Mouse (Mus musculus) heart, adult 2 months (tissue): ENCODE results near the gene Gbx1.

Experiments
- CTCF ChIP-seq: fragments of 200-600 bp; IDR thresholded peaks from 2 replicates; pipeline ENCODE4 v1.8.1; 2022; ENCODE audit warnings: antibody characterized with exemption, mild to moderate bottlenecking, moderate library complexity
- EP300 ChIP-seq: fragments of 200-500 bp; IDR thresholded peaks from 2 replicates; pipeline ENCODE4 v1.6.1; 2011; ENCODE audit warnings: low read depth, low read length, control low read depth; ENCODE audit not compliant: insufficient read depth
- POLR2A ChIP-seq: fragments of 200-500 bp; IDR thresholded peaks from 2 replicates; pipeline ENCODE4 v1.6.1; 2011; ENCODE audit warnings: mild to moderate bottlenecking, low read depth, low read length, control low read depth; ENCODE audit not compliant: insufficient read depth

GRCm38 (mm10) chr5:24499113-24499512 lies 27.9 kb downstream of the Gbx1 start:
- TF ChIP-seq CTCF (no peak), POLR2A (no peak), EP300 (no peak)
